Mouse (Mus musculus): ENCODE results near the gene Lmcd1. TPM values are rescaled to one million over a fixed set of nuclear protein-coding genes. Genes with fewer than 3 reads are reported as not detected.

Lmcd1 gene
- polyA plus RNA-seq, 1 experiment = not detected

DNA sequence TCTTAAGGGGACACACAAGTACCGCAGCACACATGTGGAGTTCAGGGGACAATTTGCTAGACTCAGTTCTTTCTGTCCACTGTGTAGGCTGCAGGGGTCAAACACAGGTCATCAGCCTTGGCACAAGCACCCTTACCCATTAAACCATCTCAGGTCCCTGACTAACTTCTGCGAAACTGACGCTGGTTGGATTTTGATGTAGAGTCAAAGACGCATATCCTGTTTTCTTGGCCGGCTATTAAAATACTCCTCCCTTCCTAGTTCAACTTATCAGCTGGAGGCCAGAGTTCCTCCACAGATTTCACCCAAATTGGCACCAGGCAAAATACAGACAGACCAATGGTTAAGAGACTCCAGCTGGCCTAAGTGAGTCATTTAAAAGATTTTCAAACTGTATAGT is 54.2 kb downstream of the Lmcd1 start:
- Histone ChIP-seq H3K9me3 (ENCODE audit: control insufficient read depth, low read length) (no peaks in the 10 kb centered on the region), H3K36me3 (ENCODE audit: control insufficient read depth) (no peaks in the 10 kb centered on the region), H3K4me3 (replicated peaks) (no peak overlapping the region), H3K27me3 (ENCODE audit: control insufficient read depth) (no peaks in the 10 kb centered on the region), H3K4me1 (ENCODE audit: control insufficient read depth) (no peaks in the 10 kb centered on the region)
- TF ChIP-seq GATA1 (IDR thresholded peaks at IDR 0.05; ENCODE audit: low read length) (no peak), TAL1 (IDR thresholded peaks at IDR 0.05; ENCODE audit: low read length) (no peak)

DNA sequence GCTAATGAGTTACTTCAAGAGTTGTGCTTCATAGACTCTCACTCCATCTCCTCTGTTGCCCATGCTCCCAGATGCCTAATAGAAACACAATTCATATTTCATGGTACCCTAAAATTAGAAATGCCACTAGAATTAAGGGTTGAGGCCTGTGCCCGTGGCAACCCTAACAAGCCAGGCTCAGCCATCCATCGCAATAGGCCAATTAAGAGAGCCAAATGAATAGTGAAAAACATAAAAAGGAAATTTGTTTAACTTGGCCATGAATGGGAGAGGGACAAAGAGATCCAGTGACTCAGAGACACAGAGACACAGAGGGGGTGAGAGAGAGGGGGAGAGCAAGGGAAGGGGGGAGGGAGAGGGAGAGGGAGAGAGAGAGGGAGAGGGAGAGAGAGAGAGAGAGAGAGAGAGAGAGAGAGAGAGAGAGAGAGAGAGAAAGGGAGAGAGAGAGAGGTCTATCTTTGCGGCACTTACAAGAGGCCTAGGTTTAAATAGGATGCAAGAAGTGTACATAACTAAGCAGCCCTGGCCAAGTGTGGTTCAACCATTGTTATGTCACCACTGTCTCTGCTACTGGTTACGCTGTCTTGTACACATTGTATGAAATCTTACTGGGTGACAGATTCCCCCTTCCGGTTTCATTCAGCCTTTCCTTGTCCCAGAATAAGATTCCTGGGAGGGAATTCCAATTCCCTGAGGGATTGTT is 57.1 kb downstream of the Lmcd1 start:
- no peaks in the 10 kb centered on the region for H3K9me3 ChIP-seq (ENCODE audit: control insufficient read depth, low read length)
- no peaks in the 10 kb centered on the region for H3K4me1 ChIP-seq (ENCODE audit: control insufficient read depth)
- TF ChIP-seq TAL1 (IDR thresholded peaks at IDR 0.05; ENCODE audit: low read length) (no peak), GATA1 (IDR thresholded peaks at IDR 0.05; ENCODE audit: low read length) (no peak)
- no peaks in the 10 kb centered on the region for H3K27me3 ChIP-seq (ENCODE audit: control insufficient read depth)
- no peak overlapping the region for H3K4me3 ChIP-seq (replicated peaks)
- no peaks in the 10 kb centered on the region for H3K36me3 ChIP-seq (ENCODE audit: control insufficient read depth)

DNA sequence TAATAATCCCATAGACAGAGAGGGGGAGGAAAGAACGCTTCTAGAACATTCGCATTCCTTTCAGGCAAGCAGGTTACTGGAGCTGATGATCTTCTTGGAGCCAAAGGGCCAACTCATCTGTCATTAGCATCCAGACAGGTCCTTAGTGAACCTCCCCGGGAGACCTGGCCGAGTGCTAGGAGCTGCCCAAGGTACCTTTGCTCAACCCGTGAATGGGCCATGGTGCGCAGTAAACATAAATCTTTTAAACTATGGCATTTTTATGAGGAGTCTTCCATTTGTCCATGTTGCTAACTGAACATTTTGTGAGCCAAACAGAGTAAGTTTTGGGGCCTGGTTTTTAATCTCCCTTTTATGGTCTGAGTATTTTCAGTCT is 57.7 kb downstream of the Lmcd1 start:
- TF ChIP-seq TAL1 (IDR thresholded peaks at IDR 0.05; ENCODE audit: low read length) = no peak
- TF ChIP-seq GATA1 (IDR thresholded peaks at IDR 0.05; ENCODE audit: low read length) = no peak
- Histone ChIP-seq H3K4me3 (replicated peaks) (no peak overlapping the region), H3K36me3 (ENCODE audit: control insufficient read depth) (no peaks in the 10 kb centered on the region), H3K27me3 (ENCODE audit: control insufficient read depth) (no peaks in the 10 kb centered on the region), H3K9me3 (ENCODE audit: control insufficient read depth, low read length) (no peaks in the 10 kb centered on the region), H3K4me1 (ENCODE audit: control insufficient read depth) (no peaks in the 10 kb centered on the region)

DNA sequence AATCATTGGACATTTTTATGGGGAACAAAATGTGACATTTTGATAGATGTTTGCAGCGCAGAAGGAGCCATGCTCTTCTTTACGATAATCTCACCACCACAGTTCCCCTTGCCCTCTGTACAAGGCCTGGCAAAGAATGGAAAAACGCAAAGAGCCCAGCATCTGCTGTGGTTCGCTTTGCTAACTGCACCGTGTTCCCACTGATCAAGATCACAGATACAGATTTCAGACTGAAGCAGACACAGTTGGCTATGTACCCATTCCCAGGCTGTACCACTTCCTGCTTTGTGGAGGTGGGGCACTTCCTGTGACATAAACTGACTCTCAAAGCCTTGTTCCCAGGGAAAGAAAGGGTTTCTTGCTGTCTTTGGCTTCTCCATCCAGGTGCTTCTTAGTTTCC is 60.4 kb downstream of the Lmcd1 start:
- no peaks in the 10 kb centered on the region for H3K36me3 ChIP-seq (ENCODE audit: control insufficient read depth)
- no peak overlapping the region for H3K4me3 ChIP-seq (replicated peaks)
- H3K9me3 ChIP-seq (ENCODE audit: control insufficient read depth, low read length) = no peaks in the 10 kb centered on the region
- TF ChIP-seq TAL1 (IDR thresholded peaks at IDR 0.05; ENCODE audit: low read length) (no peak), GATA1 (IDR thresholded peaks at IDR 0.05; ENCODE audit: low read length) (no peak)
- no peaks in the 10 kb centered on the region for H3K4me1 ChIP-seq (ENCODE audit: control insufficient read depth)
- no peaks in the 10 kb centered on the region for H3K27me3 ChIP-seq (ENCODE audit: control insufficient read depth)

DNA sequence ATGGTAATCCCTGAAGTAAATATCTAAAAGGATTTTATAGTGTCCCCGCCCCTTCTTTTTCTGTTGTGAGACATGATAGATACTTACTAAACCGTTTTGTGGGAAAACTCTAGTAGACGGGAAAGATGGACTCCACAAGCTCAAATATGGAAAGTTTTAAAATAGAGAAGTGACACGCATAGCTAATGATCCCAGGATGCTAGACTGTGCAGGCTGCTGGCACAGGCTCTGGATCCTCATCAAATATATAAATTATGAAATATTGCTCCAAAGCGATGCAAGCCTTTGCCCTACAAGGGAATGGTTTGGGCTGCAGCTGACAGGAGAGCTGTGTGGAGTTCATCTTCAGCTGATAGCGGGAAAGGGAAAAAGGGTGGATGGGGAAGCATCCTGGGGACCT is 64.1 kb downstream of the Lmcd1 start:
- no peak overlapping the region for H3K4me3 ChIP-seq (replicated peaks)
- TF ChIP-seq TAL1 (IDR thresholded peaks at IDR 0.05; ENCODE audit: low read length) (no peak), GATA1 (IDR thresholded peaks at IDR 0.05; ENCODE audit: low read length) (no peak)
- no peaks in the 10 kb centered on the region for H3K27me3 ChIP-seq (ENCODE audit: control insufficient read depth)
- H3K9me3 ChIP-seq (ENCODE audit: control insufficient read depth, low read length) = no peaks in the 10 kb centered on the region
- no peaks in the 10 kb centered on the region for H3K36me3 ChIP-seq (ENCODE audit: control insufficient read depth)
- no peaks in the 10 kb centered on the region for H3K4me1 ChIP-seq (ENCODE audit: control insufficient read depth)

DNA sequence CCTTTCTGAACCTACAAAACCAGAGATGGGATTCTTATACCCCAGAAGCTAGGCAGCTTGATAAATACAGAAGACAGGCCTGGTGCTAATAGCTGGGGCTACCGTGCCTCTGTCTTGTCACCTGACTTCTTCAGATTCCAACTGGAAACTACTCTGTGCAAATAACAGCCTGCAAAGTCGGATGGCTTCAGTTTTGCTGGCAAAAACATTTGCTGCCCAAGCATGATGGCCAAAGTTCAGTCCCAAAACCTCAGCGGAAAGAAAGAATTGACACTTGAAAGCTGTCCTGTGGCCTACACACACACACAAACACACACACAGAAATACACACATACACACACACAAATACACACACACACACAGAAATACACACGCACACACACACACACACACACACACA is 65.5 kb downstream of the Lmcd1 start:
- H3K4me3 ChIP-seq (replicated peaks) = no peak overlapping the region
- no peak for TF ChIP-seq TAL1 (IDR thresholded peaks at IDR 0.05; ENCODE audit: low read length)
- TF ChIP-seq GATA1 (IDR thresholded peaks at IDR 0.05; ENCODE audit: low read length) = no peak
- H3K27me3 ChIP-seq (ENCODE audit: control insufficient read depth) = no peaks in the 10 kb centered on the region
- no peaks in the 10 kb centered on the region for H3K36me3 ChIP-seq (ENCODE audit: control insufficient read depth)
- H3K4me1 ChIP-seq (ENCODE audit: control insufficient read depth) = no peaks in the 10 kb centered on the region
- no peaks in the 10 kb centered on the region for H3K9me3 ChIP-seq (ENCODE audit: control insufficient read depth, low read length)

DNA sequence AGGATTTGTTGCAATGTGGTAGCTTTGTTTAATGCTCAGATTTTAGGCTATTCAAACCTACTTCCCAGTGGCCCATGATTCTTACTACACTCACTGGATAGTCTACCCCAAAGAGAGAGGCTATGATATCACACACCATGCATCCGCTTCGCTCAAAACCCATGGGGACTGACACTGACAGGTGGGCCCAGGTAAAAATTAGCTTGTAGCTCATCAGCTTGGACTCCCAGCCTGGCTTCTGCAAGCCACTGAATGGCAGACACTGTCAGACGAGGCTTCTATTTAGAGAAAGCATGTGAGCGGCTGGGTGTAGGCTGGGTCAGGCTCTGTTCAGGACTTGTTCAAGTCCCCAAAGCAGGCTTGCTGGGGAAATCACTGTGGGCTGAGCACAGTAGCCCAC is 76.9 kb downstream of the Lmcd1 start:
- Histone ChIP-seq H3K36me3 (ENCODE audit: control insufficient read depth) (no peaks in the 10 kb centered on the region), H3K4me3 (replicated peaks) (no peak overlapping the region), H3K4me1 (ENCODE audit: control insufficient read depth) (no peaks in the 10 kb centered on the region), H3K9me3 (ENCODE audit: control insufficient read depth, low read length) (no peaks in the 10 kb centered on the region), H3K27me3 (ENCODE audit: control insufficient read depth) (no peaks in the 10 kb centered on the region)
- TF ChIP-seq GATA1 (IDR thresholded peaks at IDR 0.05; ENCODE audit: low read length) (no peak), TAL1 (IDR thresholded peaks at IDR 0.05; ENCODE audit: low read length) (no peak)

DNA sequence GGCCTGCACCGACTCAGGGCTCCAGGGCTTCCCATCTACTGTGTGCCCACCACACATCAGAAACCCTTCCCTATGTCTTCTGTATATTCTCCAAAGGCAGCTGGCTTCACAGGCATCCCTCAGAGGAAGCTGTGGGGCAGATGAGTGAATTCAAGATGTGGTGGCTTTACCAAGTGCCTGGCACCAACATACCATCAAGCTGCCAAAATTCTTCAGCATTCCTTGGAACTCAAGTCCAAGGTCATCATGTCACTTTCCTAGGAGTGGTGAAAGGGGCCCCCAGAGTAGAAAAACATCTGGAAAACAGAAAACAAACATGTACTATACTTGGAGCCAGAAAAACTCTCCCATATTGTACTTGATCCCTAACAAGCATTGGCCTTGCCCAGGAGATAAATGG is 85.8 kb downstream of the Lmcd1 start:
- H3K36me3 ChIP-seq (ENCODE audit: control insufficient read depth) = no peaks in the 10 kb centered on the region
- no peaks in the 10 kb centered on the region for H3K9me3 ChIP-seq (ENCODE audit: control insufficient read depth, low read length)
- no peaks in the 10 kb centered on the region for H3K4me1 ChIP-seq (ENCODE audit: control insufficient read depth)
- H3K4me3 ChIP-seq (replicated peaks) = no peak overlapping the region
- TF ChIP-seq TAL1 (IDR thresholded peaks at IDR 0.05; ENCODE audit: low read length) (no peak), GATA1 (IDR thresholded peaks at IDR 0.05; ENCODE audit: low read length) (no peak)
- H3K27me3 ChIP-seq (ENCODE audit: control insufficient read depth) = no peaks in the 10 kb centered on the region

DNA sequence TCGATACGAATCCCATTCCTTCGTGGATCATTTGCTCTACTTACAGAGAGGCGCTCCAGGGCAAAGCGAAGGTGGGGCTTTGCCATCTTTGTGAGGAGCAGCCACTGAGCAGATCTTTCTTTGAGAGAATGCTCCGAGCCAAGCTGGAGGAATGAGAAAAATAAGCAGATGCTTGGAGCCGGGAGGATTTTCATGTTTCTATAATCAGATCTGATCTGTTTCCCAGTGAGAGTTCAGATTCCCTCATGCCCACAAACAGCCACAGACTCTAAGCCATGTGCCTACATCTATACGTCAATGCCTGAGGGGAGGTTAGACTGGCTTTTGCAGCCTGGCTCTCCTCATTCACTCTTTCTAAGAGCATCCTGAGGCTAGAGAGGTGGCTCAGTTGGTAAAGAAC is 87.1 kb downstream of the Lmcd1 start:
- TF ChIP-seq GATA1 (IDR thresholded peaks at IDR 0.05; ENCODE audit: low read length) = no peak
- no peak for TF ChIP-seq TAL1 (IDR thresholded peaks at IDR 0.05; ENCODE audit: low read length)
- no peaks in the 10 kb centered on the region for H3K4me1 ChIP-seq (ENCODE audit: control insufficient read depth)
- H3K4me3 ChIP-seq (replicated peaks) = no peak overlapping the region
- no peaks in the 10 kb centered on the region for H3K36me3 ChIP-seq (ENCODE audit: control insufficient read depth)
- H3K9me3 ChIP-seq (ENCODE audit: control insufficient read depth, low read length) = no peaks in the 10 kb centered on the region
- no peaks in the 10 kb centered on the region for H3K27me3 ChIP-seq (ENCODE audit: control insufficient read depth)

All from erythroblast, embryonic 14.5 days (primary cell).